Mouse (Mus musculus): Measurements from ENCODE around the gene Gbp4.
A peak's percentile ranks its signal among the peaks of the same experiment; 100 is the strongest.
"Not testable (repeated sequence)": the region's sequence is repeated elsewhere in the genome, so short reads cannot be mapped to it uniquely, and the experiment has no call there.

The Gbp4 gene

GRCm38 (mm10) chr5:105139409-105140088, at the start of gene Gbp4, which contains the start of the genes Gbp9 and Gbp8:
Gene Gbp4, minus strand, starts transcription at chr5:105139586.
Gene Gbp9, minus strand, starts transcription at chr5:105139539.
Gene Gbp8, minus strand, starts transcription at chr5:105139540.
- peak; percentile 70 to 79 for DNase-seq (ENCODE audit: low spot score in 2 of 2)

GRCm38 (mm10) chr5:105181446-105181845, 42.1 kb upstream of the Gbp4 start:
- no peak for DNase-seq (ENCODE audit: low spot score in 2 of 2)

- no peak for DNase-seq (ENCODE audit: low spot score in 2 of 2)
Observed at GRCm38 (mm10) chr5:105156582-105156981, 17.2 kb upstream of the Gbp4 start.

GRCm38 (mm10) chr5:105154049-105154448, 14.7 kb upstream of the Gbp4 start:
- no peak for DNase-seq (ENCODE audit: low spot score in 2 of 2)

GRCm38 (mm10) chr5:105148062-105148461, 8.7 kb upstream of the Gbp4 start:
- DNase-seq (ENCODE audit: low spot score in 2 of 2) = not testable (repeated sequence)

GRCm38 (mm10) chr5:105146447-105146846, 7.1 kb upstream of the Gbp4 start:
- no peak for DNase-seq (ENCODE audit: low spot score in 2 of 2)

GRCm38 (mm10) chr5:105145731-105146130, 6.3 kb upstream of the Gbp4 start:
- peak; percentile 16 to 46 for DNase-seq (ENCODE audit: low spot score in 2 of 2)

GRCm38 (mm10) chr5:105140089-105140810, 864 bp upstream of the Gbp4 start:
- DNase-seq (ENCODE audit: low spot score in 2 of 2) = not testable (repeated sequence)

- DNase-seq (ENCODE audit: low spot score in 2 of 2) = no peak
Observed at GRCm38 (mm10) chr5:105138906-105139305, 480 bp downstream of the Gbp4 start.

- DNase-seq (ENCODE audit: low spot score in 2 of 2) = not testable (repeated sequence)
Observed at GRCm38 (mm10) chr5:105136706-105137304, 2.6 kb downstream of the Gbp4 start.

GRCm38 (mm10) chr5:105121731-105122130, 17.7 kb downstream of the Gbp4 start:
- not testable (repeated sequence) for DNase-seq (ENCODE audit: low spot score in 2 of 2)

- no peak for DNase-seq (ENCODE audit: low spot score in 2 of 2)
Observed at GRCm38 (mm10) chr5:105115740-105116139, 23.6 kb downstream of the Gbp4 start.

- DNase-seq (ENCODE audit: low spot score in 2 of 2) = peak; percentile 83 to 85
Observed at GRCm38 (mm10) chr5:105114696-105115095, 24.7 kb downstream of the Gbp4 start.

GRCm38 (mm10) chr5:105113656-105114055, 25.7 kb downstream of the Gbp4 start:
- no peak for DNase-seq (ENCODE audit: low spot score in 2 of 2)

GRCm38 (mm10) chr5:105110271-105110852, 29.0 kb downstream of the Gbp4 start:
- peak; percentile 85 to 91 for DNase-seq (ENCODE audit: low spot score in 2 of 2)

GRCm38 (mm10) chr5:105109775-105110174, 29.6 kb downstream of the Gbp4 start:
- DNase-seq (ENCODE audit: low spot score in 2 of 2) = peak; percentile 8 to 9

- peak in 1 of 2 experiments; percentile 10 for DNase-seq (ENCODE audit: low spot score in 2 of 2)
Observed at GRCm38 (mm10) chr5:105105689-105106088, 33.7 kb downstream of the Gbp4 start.

- no peak for DNase-seq (ENCODE audit: low spot score in 2 of 2)
Observed at GRCm38 (mm10) chr5:105081900-105082299, 57.5 kb downstream of the Gbp4 start.

- not testable (repeated sequence) for DNase-seq (ENCODE audit: low spot score in 2 of 2)
Observed at GRCm38 (mm10) chr5:105068356-105068755, 71.0 kb downstream of the Gbp4 start.

Data from spleen, postnatal 36 days (tissue).